Mouse (Mus musculus) testis, adult 2 months (tissue): ENCODE results near the gene Rgs6.

ENCODE experiments used
- CTCF ChIP-seq: fragments of 200-500 bp; IDR thresholded peaks from 2 replicates; pipeline ENCODE4 v1.5.1; 2012; ENCODE audit warnings: low read depth, mild to moderate bottlenecking, inconsistent platforms, low read length, moderate library complexity; ENCODE audit not compliant: control insufficient read depth, insufficient read depth, insufficient replicate concordance
- POLR2A ChIP-seq: fragments of 200-500 bp; IDR thresholded peaks from 2 replicates; pipeline ENCODE4 v1.6.1; 2012; ENCODE audit warnings: low read depth, mild to moderate bottlenecking, inconsistent platforms, low read length, moderate library complexity; ENCODE audit not compliant: control insufficient read depth

DNA sequence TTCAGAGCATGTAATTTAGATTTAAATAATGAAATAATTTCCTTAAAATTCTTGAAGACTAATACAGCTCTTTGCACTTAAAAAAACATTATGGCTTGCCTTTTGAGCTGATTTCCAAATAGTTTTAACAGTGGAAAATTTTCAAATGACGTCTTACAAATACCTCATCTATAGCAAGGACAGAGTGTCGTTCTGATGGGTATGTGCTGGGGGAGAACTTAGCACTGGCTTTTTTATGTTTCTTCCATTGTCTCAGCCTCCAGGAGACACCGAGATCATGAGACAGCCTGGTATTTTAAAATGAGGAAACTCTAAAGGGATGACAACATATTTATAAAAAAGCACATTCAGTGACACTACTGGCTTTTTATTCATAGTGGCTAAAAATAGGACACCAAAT, 204.0 kb downstream of the Rgs6 start:
- TF ChIP-seq CTCF (no peak), POLR2A (no peak)
